Mouse (Mus musculus): Measurements from ENCODE around the gene Rnf224. TPM values are rescaled to one million over a fixed set of nuclear protein-coding genes. Genes with fewer than 3 reads are reported as not detected.
A peak's percentile ranks its signal among the peaks of the same experiment; 100 is the strongest.
"Not testable (repeated sequence)": the region's sequence is repeated elsewhere in the genome, so short reads cannot be mapped to it uniquely, and the experiment has no call there.

The Rnf224 gene
- polyA plus RNA-seq, 1 experiment, result 0.06 TPM

GRCm38 (mm10) chr2:25262795-25263622, 26.4 kb upstream of the Rnf224 start:
- peaks cover 19% of the 10 kb centered on the region for H3K4me1 ChIP-seq (ENCODE audit: control insufficient read depth, insufficient read depth, low read length)
- H3K36me3 ChIP-seq (ENCODE audit: control insufficient read depth, insufficient read depth, low read length), result no peaks in the 10 kb centered on the region
- no peaks in the 10 kb centered on the region for H3K27me3 ChIP-seq (replicated peaks; ENCODE audit: control insufficient read depth, insufficient read depth, low read length)
- no peak for DNase-seq
- peak overlapping the region; percentile 95 for H3K27ac ChIP-seq (ENCODE audit: insufficient read depth, low read depth, low read length)
- no peak for TF ChIP-seq CTCF (conservative IDR thresholded peaks at IDR 0.05; ENCODE audit: insufficient read depth, insufficient read length, low read depth, low read length)
- no peak for TF ChIP-seq POLR2A (IDR thresholded peaks at IDR 0.05; ENCODE audit: low read depth, low read length)
- WGBS, result under 1% methylated on average over 82 of the region's 82 CpGs
- H3K4me3 ChIP-seq (ENCODE audit: insufficient read depth, low read depth, low read length), result peak overlapping the region; percentile 84

- H3K4me1 ChIP-seq (ENCODE audit: control insufficient read depth, insufficient read depth, low read length), result peaks cover 12% of the 10 kb centered on the region
- no peaks in the 10 kb centered on the region for H3K36me3 ChIP-seq (ENCODE audit: control insufficient read depth, insufficient read depth, low read length)
- peak; percentile 99 for DNase-seq
- H3K27ac ChIP-seq (ENCODE audit: insufficient read depth, low read depth, low read length), result peak within 1 kb of the TSS; percentile 95
- H3K27me3 ChIP-seq (replicated peaks; ENCODE audit: control insufficient read depth, insufficient read depth, low read length), result no peaks in the 10 kb centered on the region
- WGBS, result under 1% methylated on average over 39 of the region's 39 CpGs
- peak within 1 kb of the TSS; percentile 84 for H3K4me3 ChIP-seq (ENCODE audit: insufficient read depth, low read depth, low read length)
- TF ChIP-seq POLR2A (IDR thresholded peaks at IDR 0.05; ENCODE audit: low read depth, low read length) (no peak), CTCF (conservative IDR thresholded peaks at IDR 0.05; ENCODE audit: insufficient read depth, insufficient read length, low read depth, low read length) (no peak)
Measured at GRCm38 (mm10) chr2:25262291-25262767, 25.7 kb upstream of the Rnf224 start, which contains the start of gene Tprn. TSS of gene Tprn (plus strand) at chr2:25262618.

- TF ChIP-seq CTCF (conservative IDR thresholded peaks at IDR 0.05; ENCODE audit: insufficient read depth, insufficient read length, low read depth, low read length) (no peak), POLR2A (IDR thresholded peaks at IDR 0.05; ENCODE audit: low read depth, low read length) (no peak)
- H3K4me3 ChIP-seq (ENCODE audit: insufficient read depth, low read depth, low read length), result peak overlapping the region; percentile 52
- no peaks in the 10 kb centered on the region for H3K36me3 ChIP-seq (ENCODE audit: control insufficient read depth, insufficient read depth, low read length)
- 51% methylated on average over 12 of the region's 12 CpGs for WGBS
- peak overlapping the region; percentile 72 for H3K27ac ChIP-seq (ENCODE audit: insufficient read depth, low read depth, low read length)
- H3K4me1 ChIP-seq (ENCODE audit: control insufficient read depth, insufficient read depth, low read length), result peaks cover 9% of the 10 kb centered on the region; the same call in 1 of the 2 replicates
- H3K27me3 ChIP-seq (replicated peaks; ENCODE audit: control insufficient read depth, insufficient read depth, low read length), result no peaks in the 10 kb centered on the region
- no peak for DNase-seq
Measured at GRCm38 (mm10) chr2:25261870-25262269, 25.3 kb upstream of the Rnf224 start.

- 55% methylated on average over 2 of the region's 2 CpGs for WGBS
- H3K27me3 ChIP-seq (replicated peaks; ENCODE audit: control insufficient read depth, insufficient read depth, low read length), result no peaks in the 10 kb centered on the region
- no peak overlapping the region for H3K4me3 ChIP-seq (ENCODE audit: insufficient read depth, low read depth, low read length)
- TF ChIP-seq CTCF (conservative IDR thresholded peaks at IDR 0.05; ENCODE audit: insufficient read depth, insufficient read length, low read depth, low read length) (peak; percentile 46), POLR2A (IDR thresholded peaks at IDR 0.05; ENCODE audit: low read depth, low read length) (no peak)
- DNase-seq, result no peak
- peaks cover 12% of the 10 kb centered on the region; the same call in 1 of the 2 replicates for H3K4me1 ChIP-seq (ENCODE audit: control insufficient read depth, insufficient read depth, low read length)
- H3K27ac ChIP-seq (ENCODE audit: insufficient read depth, low read depth, low read length), result no peak overlapping the region
- H3K36me3 ChIP-seq (ENCODE audit: control insufficient read depth, insufficient read depth, low read length), result no peaks in the 10 kb centered on the region
Measured at GRCm38 (mm10) chr2:25258887-25259286, 22.3 kb upstream of the Rnf224 start.

- H3K27me3 ChIP-seq (replicated peaks; ENCODE audit: control insufficient read depth, insufficient read depth, low read length); H3K4me3 ChIP-seq (ENCODE audit: insufficient read depth, low read depth, low read length); DNase-seq; H3K36me3 ChIP-seq (ENCODE audit: control insufficient read depth, insufficient read depth, low read length); H3K27ac ChIP-seq (ENCODE audit: insufficient read depth, low read depth, low read length): not testable (repeated sequence)
- 83% methylated on average over 5 of the region's 5 CpGs for WGBS
- peaks cover 12% of the 10 kb centered on the region; the same call in 1 of the 2 replicates for H3K4me1 ChIP-seq (ENCODE audit: control insufficient read depth, insufficient read depth, low read length)
Measured at GRCm38 (mm10) chr2:25257250-25257649, 20.7 kb upstream of the Rnf224 start.

GRCm38 (mm10) chr2:25256443-25257109, 20.0 kb upstream of the Rnf224 start:
- H3K4me1 ChIP-seq (ENCODE audit: control insufficient read depth, insufficient read depth, low read length); H3K27ac ChIP-seq (ENCODE audit: insufficient read depth, low read depth, low read length); H3K27me3 ChIP-seq (replicated peaks; ENCODE audit: control insufficient read depth, insufficient read depth, low read length); H3K36me3 ChIP-seq (ENCODE audit: control insufficient read depth, insufficient read depth, low read length): not testable (repeated sequence)
- TF ChIP-seq CTCF (conservative IDR thresholded peaks at IDR 0.05; ENCODE audit: insufficient read depth, insufficient read length, low read depth, low read length), result peak; percentile 39; the same call in 1 of the 2 replicates
- peak; percentile 66 for DNase-seq
- 44% methylated on average over 12 of the region's 12 CpGs for WGBS
- H3K4me3 ChIP-seq (ENCODE audit: insufficient read depth, low read depth, low read length), result peak overlapping the region; percentile 89; the same call in 1 of the 2 replicates

- peak within 1 kb of the TSS; percentile 89 for H3K4me3 ChIP-seq (ENCODE audit: insufficient read depth, low read depth, low read length)
- TF ChIP-seq CTCF (conservative IDR thresholded peaks at IDR 0.05; ENCODE audit: insufficient read depth, insufficient read length, low read depth, low read length) (no peak), POLR2A (IDR thresholded peaks at IDR 0.05; ENCODE audit: low read depth, low read length) (peak; percentile 76)
- WGBS, result under 1% methylated on average over 39 of the region's 39 CpGs
- peak within 1 kb of the TSS; percentile 37 for H3K27ac ChIP-seq (ENCODE audit: insufficient read depth, low read depth, low read length)
- no peaks in the 10 kb centered on the region for H3K27me3 ChIP-seq (replicated peaks; ENCODE audit: control insufficient read depth, insufficient read depth, low read length)
- peak; percentile 93 for DNase-seq
- H3K4me1 ChIP-seq (ENCODE audit: control insufficient read depth, insufficient read depth, low read length), result peaks cover 9% of the 10 kb centered on the region; the same call in 1 of the 2 replicates
- no peaks in the 10 kb centered on the region for H3K36me3 ChIP-seq (ENCODE audit: control insufficient read depth, insufficient read depth, low read length)
Measured at GRCm38 (mm10) chr2:25255284-25255779, 18.7 kb upstream of the Rnf224 start, which contains the start of gene Tmem203. TSS of gene Tmem203 (plus strand) at chr2:25255439.

All from kidney, adult 2 months (tissue).